Mouse (Mus musculus) limb, embryonic 10.5 days (tissue): ENCODE data around the gene Clic3. TPM values are rescaled to one million over a fixed set of nuclear protein-coding genes. Genes with fewer than 3 reads are reported as not detected.
A peak's percentile ranks its signal among the peaks of the same experiment; 100 is the strongest.

ENCODE experiments used
- DNase-seq: peaks from one replicate; pipeline ENCODE4 v3.0.0-alpha.2; 2017; ENCODE audit warnings: low spot score
- H3K27ac ChIP-seq: fragments of 300-500 bp; sonication (generic); 2 replicates; pipeline ENCODE4 v1.5.1; 2016; ENCODE audit warnings: mild to moderate bottlenecking
- H3K27me3 ChIP-seq: fragments of 300-500 bp; sonication (generic); 2 replicates; pipeline ENCODE4 v1.6.1; 2016; ENCODE audit warnings: low read depth, mild to moderate bottlenecking; ENCODE audit not compliant: poor library complexity, severe bottlenecking
- H3K36me3 ChIP-seq: fragments of 300-500 bp; sonication (generic); 2 replicates; pipeline ENCODE4 v1.6.1; 2016; ENCODE audit warnings: mild to moderate bottlenecking, moderate library complexity
- H3K4me1 ChIP-seq: fragments of 300-500 bp; sonication (generic); 2 replicates; pipeline ENCODE4 v1.6.1; 2016
- H3K4me3 ChIP-seq: fragments of 300-500 bp; sonication (generic); 2 replicates; pipeline ENCODE4 v1.5.1; 2016; ENCODE audit warnings: mild to moderate bottlenecking, moderate library complexity
- H3K9me3 ChIP-seq: fragments of 300-500 bp; sonication (generic); replicated peaks from 2 replicates; pipeline ENCODE4 v1.6.1; 2016; ENCODE audit warnings: mild to moderate bottlenecking
- WGBS: fragments of 180-500 bp; shearing (Covaris S2); methylation state at CpG from one replicate; pipeline ENCODE4 v1.1.7; 2016; 5-methylcytosine and 5-hydroxymethylcytosine counted together
- polyA plus RNA-seq: library from polyadenylated mRNA; unstranded; fragments of >200 nt; fragmentation: Nextera tagmentation; extraction: Ambion mirVana; gene quantifications from 2 replicates; pipeline ENCODE4 v1.2.1, GENCODE M21; 2016

Clic3 gene
- polyA plus RNA-seq, 1 experiment from 2014 or later, result 1.1 TPM

DNA sequence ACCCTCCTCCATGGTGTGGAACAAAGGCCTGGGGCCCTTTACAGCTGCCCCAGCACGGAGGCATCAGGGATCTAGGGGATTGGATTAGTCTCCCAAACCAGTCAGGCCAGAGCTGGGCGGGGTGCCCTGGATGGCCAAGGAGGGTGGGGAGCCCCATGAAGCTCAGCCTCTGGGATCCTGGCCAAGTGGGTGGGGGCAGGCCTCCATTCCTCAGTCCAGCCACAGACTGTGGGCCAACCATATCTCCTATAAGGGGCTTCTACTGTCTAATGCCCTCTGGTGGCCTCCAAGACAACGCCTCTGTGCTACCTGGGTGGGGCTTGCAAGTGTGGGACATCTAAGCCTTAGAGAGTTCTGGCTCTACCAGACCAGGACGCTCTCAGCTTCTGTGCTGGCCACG is 2.3 kb downstream of the Clic3 start:
- no peak for DNase-seq
- no peak overlapping the region for H3K4me3 ChIP-seq
- 81% methylated on average over 5 of the region's 5 CpGs for WGBS
- peaks cover 8% of the 10 kb centered on the region; the same call in 1 of the 2 replicates for H3K36me3 ChIP-seq
- peaks cover 17% of the 10 kb centered on the region for H3K4me1 ChIP-seq
- no peaks in the 10 kb centered on the region for H3K27me3 ChIP-seq
- H3K9me3 ChIP-seq, result no peaks in the 10 kb centered on the region
- H3K27ac ChIP-seq, result no peak overlapping the region

DNA sequence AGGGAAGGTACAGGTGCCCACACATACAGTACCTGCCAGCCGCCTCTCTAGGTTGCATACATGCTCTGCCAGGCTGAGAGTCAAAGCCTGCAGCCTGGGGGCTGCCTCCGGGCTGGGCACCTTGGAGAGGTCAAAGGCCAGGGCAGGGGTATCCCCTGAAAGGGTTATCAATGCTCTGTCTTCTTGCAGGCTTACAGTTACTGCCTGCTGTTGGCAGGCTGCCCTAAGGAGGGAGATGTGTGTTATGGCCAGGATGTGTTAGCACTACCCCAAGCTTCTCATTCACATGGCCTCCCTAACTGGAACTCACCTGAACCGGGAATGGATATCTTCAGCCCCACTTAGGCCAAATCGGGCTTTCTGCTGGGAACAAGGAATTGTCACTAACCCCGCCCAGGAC is 3.5 kb downstream of the Clic3 start:
- Histone ChIP-seq H3K9me3 (no peaks in the 10 kb centered on the region), H3K36me3 (peaks cover 8% of the 10 kb centered on the region; the same call in 1 of the 2 replicates), H3K4me1 (peaks cover 17% of the 10 kb centered on the region), H3K4me3 (peak overlapping the region; percentile 82), H3K27me3 (no peaks in the 10 kb centered on the region), H3K27ac (peak overlapping the region; percentile 85)
- DNase-seq, result no peak
- WGBS, result 41% methylated on average over 5 of the region's 5 CpGs

DNA sequence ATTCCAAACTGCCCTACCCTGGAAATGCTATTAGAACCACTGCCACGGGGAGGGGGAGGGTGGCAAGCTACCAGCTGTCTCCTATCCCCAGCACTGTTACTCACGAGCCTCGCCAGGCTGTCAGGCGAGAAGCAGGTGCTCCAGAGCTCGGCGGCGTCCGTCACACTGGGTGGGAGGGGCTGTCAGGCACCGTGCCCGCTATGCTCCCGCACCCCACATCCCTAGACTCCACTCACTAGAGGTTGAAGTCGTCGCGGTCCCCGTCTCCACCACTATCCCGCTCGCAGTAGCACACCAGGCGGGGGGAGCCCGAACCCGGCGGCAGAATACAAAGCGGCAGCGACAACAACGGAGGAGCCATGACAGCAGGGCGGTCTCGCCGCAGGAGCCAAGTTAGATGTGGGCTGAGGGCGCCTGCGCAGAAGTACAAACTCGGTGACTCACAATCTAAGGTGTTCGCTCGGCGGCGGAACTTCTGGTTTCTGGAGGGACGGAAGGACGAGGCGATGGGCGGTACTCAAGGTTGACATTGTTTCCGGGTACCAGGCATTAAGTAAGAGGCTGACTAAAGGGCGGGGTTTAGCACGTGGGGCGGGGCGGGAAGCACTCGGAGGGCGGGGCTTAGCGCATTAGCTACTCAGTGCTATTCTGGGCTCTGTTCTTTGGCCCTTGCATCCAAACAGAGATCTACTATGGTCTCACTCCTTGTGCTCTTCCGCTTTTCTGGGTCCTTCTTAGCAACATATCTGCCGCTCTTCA is 4.1 kb downstream of the Clic3 start, which contains the start of gene Paxx:
Gene Paxx (minus strand): TSS at position 544 of the 759 bp plus-strand sequence.
- no peaks in the 10 kb centered on the region for H3K9me3 ChIP-seq
- H3K27ac ChIP-seq, result peak within 1 kb of the TSS; percentile 85
- no peaks in the 10 kb centered on the region for H3K27me3 ChIP-seq
- peaks cover 22% of the 10 kb centered on the region for H3K4me1 ChIP-seq
- WGBS, result under 1% methylated on average over 48 of the region's 48 CpGs
- peak within 1 kb of the TSS; percentile 82 for H3K4me3 ChIP-seq
- peak; percentile 89 for DNase-seq
- H3K36me3 ChIP-seq, result peaks cover 8% of the 10 kb centered on the region; the same call in 1 of the 2 replicates

DNA sequence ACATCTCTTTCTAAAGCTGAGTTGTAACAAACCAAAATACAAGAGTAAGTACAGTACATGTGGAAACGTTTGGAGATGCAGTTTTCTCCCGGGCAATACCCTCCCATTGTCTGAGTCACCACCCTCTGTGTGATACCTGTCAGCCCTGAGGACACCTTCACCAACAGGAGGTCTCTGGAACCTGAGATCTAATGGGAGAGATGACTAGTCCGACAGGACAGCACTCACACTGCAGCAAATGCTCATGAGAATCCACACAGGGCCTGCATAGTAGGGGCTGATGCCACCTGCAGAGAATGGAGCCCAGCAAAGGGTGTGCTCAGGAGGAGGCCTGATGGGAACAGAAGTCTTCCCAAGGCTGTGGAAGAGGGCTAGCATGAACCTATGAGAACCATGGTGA is 4.8 kb downstream of the Clic3 start:
- H3K4me1 ChIP-seq, result peaks cover 27% of the 10 kb centered on the region
- peak overlapping the region; percentile 82 for H3K4me3 ChIP-seq
- peak overlapping the region; percentile 85 for H3K27ac ChIP-seq
- H3K36me3 ChIP-seq, result peaks cover 8% of the 10 kb centered on the region; the same call in 1 of the 2 replicates
- no peaks in the 10 kb centered on the region for H3K27me3 ChIP-seq
- DNase-seq, result no peak
- WGBS, result 31% methylated on average over 3 of the region's 3 CpGs
- H3K9me3 ChIP-seq, result no peaks in the 10 kb centered on the region

DNA sequence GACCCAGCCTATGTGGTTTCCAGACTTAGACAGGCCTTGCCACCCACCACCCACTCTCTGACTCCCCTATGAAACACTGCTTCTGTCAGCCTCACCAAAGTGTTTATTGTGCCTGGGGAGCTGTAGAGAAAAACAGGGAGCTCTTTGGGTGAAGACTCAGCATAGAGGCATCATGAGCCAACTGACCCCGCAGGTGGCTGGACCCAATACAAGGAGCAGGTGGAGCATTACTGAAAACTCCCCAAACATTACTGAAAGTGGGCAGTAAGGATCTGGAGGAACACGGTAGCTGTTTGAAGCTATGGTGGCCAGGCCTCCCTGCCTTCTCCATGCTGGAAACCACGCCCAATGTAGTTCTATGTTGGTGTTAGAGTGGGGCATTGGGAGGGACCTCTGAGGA is 7.0 kb downstream of the Clic3 start:
- Histone ChIP-seq H3K27ac (no peak overlapping the region), H3K9me3 (no peaks in the 10 kb centered on the region), H3K4me1 (peaks cover 27% of the 10 kb centered on the region), H3K4me3 (no peak overlapping the region), H3K27me3 (no peaks in the 10 kb centered on the region), H3K36me3 (peaks cover 4% of the 10 kb centered on the region; the same call in 1 of the 2 replicates)
- 86% methylated on average over 3 of the region's 3 CpGs for WGBS
- DNase-seq, result no peak

DNA sequence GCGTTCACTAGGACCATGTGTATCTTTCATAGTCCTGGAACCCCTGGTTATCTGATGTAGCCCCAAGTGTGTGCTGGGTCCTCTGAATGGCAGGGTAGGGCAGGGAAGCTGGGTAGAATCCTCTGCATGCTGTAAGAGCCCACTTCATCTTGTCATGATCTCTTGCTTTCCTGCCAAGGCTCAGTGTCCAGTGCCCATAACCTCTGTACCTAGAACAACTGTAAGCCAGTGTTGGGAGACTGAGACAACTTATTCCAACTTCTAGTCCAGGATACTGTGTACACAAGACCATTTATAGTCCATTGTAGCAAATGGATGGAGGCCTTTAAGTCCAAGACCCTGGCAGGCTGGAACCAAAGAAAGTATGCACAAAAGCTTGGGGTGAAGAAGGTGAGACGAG is 8.6 kb downstream of the Clic3 start:
- H3K4me3 ChIP-seq, result no peak overlapping the region
- H3K27ac ChIP-seq, result peak overlapping the region; percentile 72
- no peaks in the 10 kb centered on the region for H3K9me3 ChIP-seq
- no peak for DNase-seq
- no peaks in the 10 kb centered on the region for H3K36me3 ChIP-seq
- H3K27me3 ChIP-seq, result no peaks in the 10 kb centered on the region
- 89% methylated on average over 2 of the region's 2 CpGs for WGBS
- peaks cover 20% of the 10 kb centered on the region for H3K4me1 ChIP-seq

DNA sequence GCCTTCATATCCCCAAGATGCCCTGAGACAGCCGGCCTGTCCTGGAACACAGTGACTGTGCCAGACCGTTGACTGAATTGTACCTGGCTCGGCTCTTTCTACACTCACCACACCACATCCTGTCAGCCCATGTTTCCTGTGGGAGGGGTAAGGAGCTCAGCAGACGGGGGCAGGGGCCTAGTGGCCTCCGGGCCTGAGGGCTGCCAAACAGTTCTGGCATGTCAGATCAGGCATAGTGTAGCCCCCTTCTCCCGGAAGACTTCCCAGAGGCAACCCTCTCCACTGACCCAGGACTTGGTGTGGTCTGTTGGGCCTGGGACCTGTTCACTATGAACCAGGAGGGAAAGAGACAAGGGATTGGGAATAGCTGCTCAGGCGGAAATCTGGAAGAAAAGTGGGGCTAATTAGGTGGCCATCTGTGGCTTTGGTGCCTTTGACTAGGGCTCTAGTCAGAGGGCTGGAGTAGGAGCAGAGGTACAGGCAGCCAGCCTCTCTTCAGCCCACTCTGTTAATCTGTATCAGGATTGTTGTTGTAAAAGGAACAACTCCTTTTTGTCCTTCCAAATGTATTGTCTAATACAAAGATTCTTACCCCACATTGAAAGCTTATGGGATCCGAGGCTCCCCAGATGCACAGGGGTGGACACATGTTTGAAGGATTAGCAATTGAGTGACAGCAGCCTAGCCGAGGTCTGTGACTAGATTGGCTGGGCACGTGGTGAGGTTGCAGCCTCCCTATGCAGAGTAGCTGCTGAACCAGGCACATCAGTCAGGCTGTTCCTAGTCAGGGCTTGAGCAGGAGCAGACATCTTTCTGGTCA is 9.4 kb downstream of the Clic3 start:
- Histone ChIP-seq H3K27me3 (no peaks in the 10 kb centered on the region), H3K4me1 (peaks cover 16% of the 10 kb centered on the region), H3K27ac (peak overlapping the region; percentile 72), H3K4me3 (no peak overlapping the region), H3K36me3 (no peaks in the 10 kb centered on the region), H3K9me3 (no peaks in the 10 kb centered on the region)
- 56% methylated on average over 10 of the region's 10 CpGs for WGBS
- DNase-seq, result no peak

DNA sequence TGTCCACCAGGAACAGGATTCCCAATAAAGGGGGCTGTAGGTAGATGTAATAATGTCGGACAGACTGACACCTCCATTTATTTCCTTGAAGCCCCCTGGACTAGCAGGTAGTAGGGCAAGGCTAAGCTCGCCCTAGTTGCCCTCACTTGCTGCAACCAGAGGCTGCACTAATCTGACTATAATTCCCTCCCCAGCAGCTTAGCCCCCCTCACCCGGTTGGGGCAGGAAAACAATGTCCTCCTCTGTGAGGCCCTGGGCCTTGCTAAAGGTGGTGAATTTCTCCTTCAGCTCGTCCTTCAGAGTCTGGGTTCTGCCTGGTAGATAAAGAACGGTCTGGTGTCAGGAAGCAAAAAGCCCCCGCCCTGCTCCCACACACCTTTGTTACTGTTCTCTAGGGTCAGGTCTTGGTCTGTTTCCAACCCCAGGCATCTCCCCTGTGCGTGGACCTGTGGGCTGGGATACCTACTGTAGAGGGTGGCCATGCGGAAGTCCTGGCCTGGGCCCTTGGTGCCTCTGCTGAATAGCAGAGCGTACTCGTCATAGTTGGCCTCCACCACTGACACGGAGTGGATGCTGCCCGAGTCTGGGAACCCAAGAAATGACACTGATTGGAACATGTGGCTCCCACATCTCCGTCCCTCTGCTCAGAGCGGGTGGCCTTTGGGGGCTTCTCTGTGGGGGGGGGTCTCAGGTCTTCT is 11.1 kb downstream of the Clic3 start:
- DNase-seq, result no peak
- Histone ChIP-seq H3K9me3 (no peaks in the 10 kb centered on the region), H3K27ac (no peak overlapping the region), H3K27me3 (no peaks in the 10 kb centered on the region), H3K4me1 (peaks cover 10% of the 10 kb centered on the region), H3K4me3 (no peak overlapping the region), H3K36me3 (no peaks in the 10 kb centered on the region)
- 83% methylated on average over 14 of the region's 14 CpGs for WGBS

DNA sequence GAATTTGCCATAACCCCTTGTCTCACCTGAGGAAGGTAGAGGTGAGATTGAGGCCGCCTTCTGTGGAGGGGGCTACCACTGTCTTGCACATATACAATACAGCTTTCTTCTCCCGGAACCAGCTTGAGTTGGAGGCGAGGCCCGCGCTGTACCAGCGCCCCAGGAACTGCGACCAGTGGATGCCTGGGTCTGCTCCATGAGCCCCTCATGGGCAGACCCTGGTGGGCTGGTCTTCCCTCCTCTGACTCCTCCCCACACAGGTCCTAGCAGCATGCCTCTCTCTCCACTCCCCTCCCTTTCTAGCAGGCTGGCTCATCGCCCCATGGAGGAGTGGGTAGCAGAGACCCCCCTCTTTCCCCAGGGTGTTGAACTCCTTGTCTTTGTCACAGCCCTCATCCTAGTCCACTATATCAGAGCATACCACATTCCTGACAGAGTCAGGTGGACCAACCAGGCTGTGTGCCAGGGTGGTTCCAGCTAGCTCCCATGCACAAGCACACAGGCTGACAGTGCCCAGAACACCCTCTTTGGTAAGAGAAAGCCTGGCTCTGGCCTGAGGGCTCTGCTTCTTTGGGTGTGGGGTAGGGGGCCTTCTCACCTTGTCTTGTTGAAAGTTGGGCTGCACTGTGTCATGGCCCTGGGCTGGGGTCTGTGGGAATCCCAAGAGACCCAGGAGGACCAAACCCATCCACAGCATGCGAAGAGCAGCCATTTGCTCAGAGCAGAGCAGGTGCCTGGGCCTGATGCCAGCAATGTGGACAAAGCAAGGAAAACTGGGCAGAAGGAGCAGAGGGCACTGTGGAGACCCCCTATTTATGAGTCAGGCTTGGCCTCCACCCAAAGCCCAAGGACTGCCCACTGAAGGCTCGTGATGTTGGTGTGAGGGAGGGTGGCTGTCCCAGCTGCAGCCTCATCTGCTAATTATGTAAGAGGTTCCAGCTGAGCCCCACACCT is 12.6 kb downstream of the Clic3 start:
- no peak for DNase-seq
- Histone ChIP-seq H3K27me3 (no peaks in the 10 kb centered on the region), H3K4me3 (no peak overlapping the region), H3K4me1 (peaks cover 10% of the 10 kb centered on the region), H3K27ac (no peak overlapping the region), H3K36me3 (no peaks in the 10 kb centered on the region), H3K9me3 (no peaks in the 10 kb centered on the region)
- 70% methylated on average over 10 of the region's 10 CpGs for WGBS

DNA sequence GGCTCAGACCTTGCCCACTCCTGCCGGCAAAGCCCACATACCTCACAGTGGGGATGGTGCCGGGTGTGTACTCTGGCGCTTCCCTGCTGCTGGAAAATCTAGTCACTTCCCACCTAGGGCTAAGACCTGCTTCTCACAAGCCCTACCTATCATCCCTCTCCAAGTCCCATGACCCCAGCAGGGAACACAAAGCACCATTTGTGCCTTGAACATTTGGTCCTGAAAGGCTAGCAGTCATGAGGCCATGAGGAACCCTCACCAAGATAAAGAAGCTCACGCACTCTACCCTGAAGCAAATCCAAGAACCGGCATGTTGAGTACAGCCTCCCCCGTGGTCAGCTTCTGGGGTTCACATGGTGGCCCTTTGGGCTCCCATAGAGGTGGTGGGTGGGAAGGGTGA is 13.3 kb downstream of the Clic3 start, which contains the start of gene Ptgds:
Gene Ptgds (minus strand): TSS at position 78 of the 400 bp plus-strand sequence.
- H3K4me3 ChIP-seq, result no peak within 1 kb of the TSS
- H3K4me1 ChIP-seq, result peaks cover 10% of the 10 kb centered on the region
- H3K27ac ChIP-seq, result no peak within 1 kb of the TSS
- H3K9me3 ChIP-seq, result no peaks in the 10 kb centered on the region
- no peaks in the 10 kb centered on the region for H3K27me3 ChIP-seq
- 53% methylated on average over 6 of the region's 6 CpGs for WGBS
- no peaks in the 10 kb centered on the region for H3K36me3 ChIP-seq
- DNase-seq, result no peak

DNA sequence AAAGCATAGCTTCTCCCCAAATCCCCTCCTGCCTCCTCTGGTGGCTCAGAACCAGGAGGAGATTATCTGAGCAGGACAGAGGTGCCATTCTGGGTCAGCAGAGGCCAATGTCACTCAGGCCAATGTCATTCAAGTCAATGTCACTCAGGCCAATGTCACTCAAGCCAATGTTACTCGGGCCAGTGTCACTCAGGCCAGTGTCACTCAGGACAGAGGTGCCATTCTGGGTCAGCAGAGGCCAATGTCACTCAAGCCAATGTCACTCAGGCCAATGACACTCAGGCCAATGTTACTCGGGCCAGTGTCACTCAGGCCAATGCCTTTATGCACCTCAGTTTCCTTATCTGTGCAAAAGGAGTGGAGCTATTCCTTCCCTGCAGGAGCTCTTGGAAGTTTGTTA is 15.9 kb downstream of the Clic3 start:
- DNase-seq, result no peak
- WGBS, result 86% methylated on average over 2 of the region's 2 CpGs
- H3K27ac ChIP-seq, result no peak overlapping the region
- H3K4me3 ChIP-seq, result no peak overlapping the region
- no peaks in the 10 kb centered on the region for H3K4me1 ChIP-seq
- H3K36me3 ChIP-seq, result no peaks in the 10 kb centered on the region
- H3K27me3 ChIP-seq, result no peaks in the 10 kb centered on the region
- H3K9me3 ChIP-seq, result no peaks in the 10 kb centered on the region

DNA sequence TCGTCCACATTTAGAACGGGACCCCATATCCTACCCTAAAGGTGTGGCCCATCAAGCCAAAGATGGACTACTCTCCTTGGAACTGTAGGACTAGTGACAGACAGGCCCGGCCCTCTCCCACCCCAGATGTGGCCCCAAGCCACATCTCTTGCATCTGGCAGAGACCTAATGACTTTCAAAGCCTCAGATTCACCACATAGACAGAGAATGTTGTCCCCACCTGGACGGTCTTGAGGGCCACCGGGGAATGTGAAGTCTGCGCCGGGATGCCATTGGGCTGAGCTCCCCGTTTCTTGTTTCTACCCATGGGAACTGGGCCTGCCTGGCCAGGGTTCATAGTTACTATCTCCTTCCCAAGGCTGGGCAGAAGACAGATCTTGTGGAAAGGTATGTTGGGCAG is 20.9 kb downstream of the Clic3 start:
- H3K27ac ChIP-seq, result no peak overlapping the region
- H3K36me3 ChIP-seq, result no peaks in the 10 kb centered on the region
- H3K27me3 ChIP-seq, result no peaks in the 10 kb centered on the region
- no peaks in the 10 kb centered on the region for H3K4me1 ChIP-seq
- DNase-seq, result no peak
- H3K9me3 ChIP-seq, result no peaks in the 10 kb centered on the region
- WGBS, result 87% methylated on average over 8 of the region's 8 CpGs
- no peak overlapping the region for H3K4me3 ChIP-seq
